Mouse (Mus musculus) cerebellum, adult 9-10 months (tissue): Measurements from ENCODE around the gene Pcbd2.
"Not testable (repeated sequence)": the region's sequence is repeated elsewhere in the genome, so short reads cannot be mapped to it uniquely, and the experiment has no call there.

Source experiments
- DNase-seq: peaks from one replicate; pipeline ENCODE4 v3.0.0; 2022

The Pcbd2 gene

GRCm38 (mm10) chr13:55727120-55727838 is at the start of gene Pcbd2:
Gene Pcbd2, plus strand, starts transcription at chr13:55727368.
- peak; percentile 75 for DNase-seq

GRCm38 (mm10) chr13:55682201-55682600 is 45.0 kb upstream of the Pcbd2 start:
- no peak for DNase-seq

- DNase-seq = no peak
Observed at GRCm38 (mm10) chr13:55683581-55683980, 43.6 kb upstream of the Pcbd2 start.

- no peak for DNase-seq
Observed at GRCm38 (mm10) chr13:55686107-55686633, 41.0 kb upstream of the Pcbd2 start.

GRCm38 (mm10) chr13:55687927-55688602 is 39.1 kb upstream of the Pcbd2 start:
- DNase-seq = no peak

GRCm38 (mm10) chr13:55692535-55693242 is 34.5 kb upstream of the Pcbd2 start, which contains the start of gene B230219D22Rik:
Gene B230219D22Rik, plus strand, starts transcription at chr13:55693124.
- peak; percentile 89 for DNase-seq

- DNase-seq = peak; percentile 41
Observed at GRCm38 (mm10) chr13:55693243-55693721, 33.9 kb upstream of the Pcbd2 start.

GRCm38 (mm10) chr13:55694110-55694509 is 33.1 kb upstream of the Pcbd2 start:
- DNase-seq = no peak

- DNase-seq = not testable (repeated sequence)
Observed at GRCm38 (mm10) chr13:55695989-55696388, 31.2 kb upstream of the Pcbd2 start.

GRCm38 (mm10) chr13:55704301-55704700 is 22.9 kb upstream of the Pcbd2 start:
- no peak for DNase-seq

GRCm38 (mm10) chr13:55712846-55713245 is 14.3 kb upstream of the Pcbd2 start:
- DNase-seq = no peak

GRCm38 (mm10) chr13:55714501-55715166 is 12.5 kb upstream of the Pcbd2 start, which contains the start of gene Txndc15:
Gene Txndc15, plus strand, starts transcription at chr13:55714650.
- DNase-seq = peak; percentile 91

GRCm38 (mm10) chr13:55715167-55715512 is 12.0 kb upstream of the Pcbd2 start:
- no peak for DNase-seq

GRCm38 (mm10) chr13:55715908-55716510 is 11.2 kb upstream of the Pcbd2 start:
- DNase-seq = no peak

- DNase-seq = peak; percentile 73
Observed at GRCm38 (mm10) chr13:55721516-55721915, 5.7 kb upstream of the Pcbd2 start.

- DNase-seq = no peak
Observed at GRCm38 (mm10) chr13:55721995-55722394, 5.2 kb upstream of the Pcbd2 start.

- peak; percentile 52 for DNase-seq
Observed at GRCm38 (mm10) chr13:55726598-55727119, 509 bp upstream of the Pcbd2 start.

GRCm38 (mm10) chr13:55727839-55728238 is 671 bp downstream of the Pcbd2 start:
- peak; percentile 80 for DNase-seq

GRCm38 (mm10) chr13:55730716-55731115 is 3.5 kb downstream of the Pcbd2 start:
- no peak for DNase-seq

GRCm38 (mm10) chr13:55732121-55732520 is 5.0 kb downstream of the Pcbd2 start:
- DNase-seq = no peak

GRCm38 (mm10) chr13:55733628-55734502 is 6.7 kb downstream of the Pcbd2 start:
- no peak for DNase-seq
